Mouse (Mus musculus): ENCODE data around the gene Whrn. TPM values are rescaled to one million over a fixed set of nuclear protein-coding genes. Genes with fewer than 3 reads are reported as not detected.

Whrn gene
- total RNA-seq, 1 experiment from 2014 or later = 21.5 TPM

DNA sequence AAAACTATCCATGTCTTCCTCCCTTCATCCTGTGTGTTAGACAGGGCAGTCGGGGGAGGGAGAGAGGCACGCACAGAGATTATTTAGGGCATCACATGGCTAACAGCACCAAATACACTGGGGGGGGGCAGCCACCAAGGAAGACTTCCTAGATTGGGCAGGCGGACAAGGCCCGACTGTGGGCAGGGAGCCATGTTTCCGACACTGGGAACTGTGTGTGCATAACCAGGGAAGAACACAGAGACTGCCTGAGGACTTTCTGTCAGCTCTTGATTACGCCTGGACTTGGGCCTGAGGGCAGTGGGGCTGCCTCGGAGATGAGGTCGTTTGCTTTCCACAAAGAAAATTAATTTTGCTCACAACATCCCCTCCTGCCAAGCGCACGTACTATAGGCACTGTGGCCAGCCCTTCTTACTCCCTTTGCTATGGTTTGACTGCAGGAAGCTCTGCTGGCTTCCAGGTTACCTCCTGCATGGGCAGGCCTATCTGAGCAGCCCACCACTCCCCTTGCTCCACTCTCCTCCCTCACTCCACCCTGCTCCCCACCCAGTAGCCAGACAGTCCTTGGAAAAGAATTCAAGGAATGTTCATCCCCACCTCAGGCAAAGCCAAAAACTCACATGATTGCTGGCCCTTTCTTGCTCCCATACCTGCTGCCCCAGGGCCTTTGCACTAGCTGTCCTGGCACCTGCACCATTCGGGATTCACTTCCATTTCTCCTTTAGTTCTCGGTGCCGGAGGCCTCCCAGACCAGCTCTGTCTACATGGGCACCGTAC lies 75.5 kb downstream of the Whrn start:
- ATAC-seq (ENCODE audit: extremely low read depth, insufficient number of reproducible peaks, low FRiP score, poor library complexity, severe bottlenecking) = no peak

DNA sequence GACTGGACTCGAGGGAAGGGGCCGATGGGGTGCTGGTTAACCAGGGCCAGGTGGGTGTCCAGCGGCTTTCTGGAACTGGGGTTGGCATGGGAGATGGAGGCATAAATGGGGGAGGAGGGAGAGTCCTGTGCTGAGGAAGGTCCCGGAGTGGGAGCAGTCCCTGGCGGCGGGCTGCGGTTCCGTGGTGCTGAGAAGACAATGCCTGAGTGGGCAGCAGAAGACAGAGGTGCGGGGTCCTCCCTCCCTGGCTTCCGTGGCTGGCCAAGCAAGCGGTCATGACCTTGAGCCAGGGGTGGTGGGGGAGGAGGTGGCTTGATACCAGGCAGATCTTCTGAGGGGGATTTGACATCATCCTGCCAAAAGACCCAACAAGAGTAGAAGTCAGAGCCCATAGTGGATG lies 77.5 kb downstream of the Whrn start:
- no peak for ATAC-seq (ENCODE audit: extremely low read depth, insufficient number of reproducible peaks, low FRiP score, poor library complexity, severe bottlenecking)

- peak; percentile 74 for ATAC-seq (ENCODE audit: extremely low read depth, insufficient number of reproducible peaks, low FRiP score, poor library complexity, severe bottlenecking)
Measured at GRCm38 (mm10) chr4:63417318-63417957, 78.4 kb downstream of the Whrn start.

GRCm38 (mm10) chr4:63414951-63415350 lies 80.8 kb downstream of the Whrn start:
- ATAC-seq (ENCODE audit: extremely low read depth, insufficient number of reproducible peaks, low FRiP score, poor library complexity, severe bottlenecking) = no peak

DNA sequence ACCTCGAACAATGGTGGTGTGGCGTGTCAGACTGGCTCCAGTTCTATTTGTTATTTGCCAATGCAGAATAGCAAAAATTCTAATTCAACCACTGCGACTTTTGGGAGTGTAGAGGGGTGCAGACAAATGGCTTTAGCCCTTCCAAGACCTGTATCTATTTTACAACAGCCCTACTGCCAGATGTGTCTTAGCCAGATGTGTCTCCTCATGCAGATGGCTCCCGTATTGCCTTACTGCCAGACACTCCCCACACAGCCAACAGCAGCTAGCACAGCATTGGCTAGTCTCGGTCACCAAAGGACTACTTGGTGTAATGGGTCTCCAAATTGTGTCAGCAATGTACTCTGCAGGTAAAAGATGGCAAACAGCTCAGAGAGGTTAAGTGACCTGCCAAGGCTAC lies 84.6 kb downstream of the Whrn start:
- ATAC-seq (ENCODE audit: extremely low read depth, insufficient number of reproducible peaks, low FRiP score, poor library complexity, severe bottlenecking) = no peak

- peak; percentile 85 for ATAC-seq (ENCODE audit: extremely low read depth, insufficient number of reproducible peaks, low FRiP score, poor library complexity, severe bottlenecking)
Measured at GRCm38 (mm10) chr4:63410583-63410934, 85.2 kb downstream of the Whrn start.

DNA sequence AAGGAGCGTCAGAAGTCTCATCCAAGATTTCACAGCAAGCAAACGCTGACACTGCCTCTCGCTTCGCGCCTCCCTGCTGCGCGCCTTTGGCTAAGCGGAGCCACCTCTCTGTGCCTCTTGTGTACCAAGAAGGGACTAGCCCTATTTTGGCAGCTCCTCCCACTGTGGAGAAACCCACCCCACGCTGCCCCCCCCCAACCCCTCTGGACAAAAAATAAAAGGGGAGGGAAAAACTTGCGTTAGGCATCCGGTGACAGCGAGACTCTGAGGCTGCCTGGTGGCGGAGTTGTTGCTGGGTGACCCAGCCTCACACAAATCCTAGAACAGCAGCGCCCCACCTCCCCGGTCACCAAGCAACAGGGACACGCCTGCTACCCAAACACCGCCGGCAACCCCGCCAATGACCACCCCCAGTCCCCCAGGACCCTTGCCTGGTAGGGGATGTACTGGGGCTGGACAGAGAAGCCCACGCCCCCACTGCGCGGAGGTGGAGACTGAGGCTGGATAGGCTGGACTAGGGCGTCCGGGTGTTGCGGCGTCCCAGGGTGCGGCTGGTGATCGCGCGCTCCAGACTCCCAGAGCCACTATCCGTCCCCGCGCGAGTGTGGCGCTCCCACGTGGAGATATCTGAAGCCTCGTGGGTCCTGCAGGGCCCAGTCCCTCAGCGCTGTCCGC lies 85.7 kb downstream of the Whrn start:
- ATAC-seq (ENCODE audit: extremely low read depth, insufficient number of reproducible peaks, low FRiP score, poor library complexity, severe bottlenecking) = peak; percentile 43

GRCm38 (mm10) chr4:63409317-63409907 lies 86.4 kb downstream of the Whrn start:
- no peak for ATAC-seq (ENCODE audit: extremely low read depth, insufficient number of reproducible peaks, low FRiP score, poor library complexity, severe bottlenecking)

GRCm38 (mm10) chr4:63408649-63409048 lies 87.1 kb downstream of the Whrn start:
- peak; percentile 52 for ATAC-seq (ENCODE audit: extremely low read depth, insufficient number of reproducible peaks, low FRiP score, poor library complexity, severe bottlenecking)

GRCm38 (mm10) chr4:63408247-63408646 lies 87.5 kb downstream of the Whrn start:
- ATAC-seq (ENCODE audit: extremely low read depth, insufficient number of reproducible peaks, low FRiP score, poor library complexity, severe bottlenecking) = no peak

DNA sequence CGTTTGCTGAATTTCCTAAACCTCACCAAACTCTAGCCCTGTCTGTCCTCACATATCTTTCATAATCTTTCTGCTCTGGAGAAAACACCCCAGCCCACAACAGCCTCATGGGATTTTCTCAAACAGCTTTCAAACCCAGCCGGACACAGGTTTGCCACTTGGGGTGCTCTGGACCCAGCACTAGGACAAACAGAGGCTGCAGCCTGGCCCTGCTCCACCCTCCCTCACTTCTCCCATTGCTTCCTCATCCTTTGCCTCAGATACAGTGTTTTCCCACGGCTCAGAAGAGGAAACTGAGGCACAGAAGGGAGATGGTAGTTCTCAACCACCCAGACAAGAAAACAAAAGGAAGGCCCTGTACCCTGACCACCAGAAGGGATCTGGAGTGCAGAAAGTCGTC lies 90.1 kb downstream of the Whrn start:
- no peak for ATAC-seq (ENCODE audit: extremely low read depth, insufficient number of reproducible peaks, low FRiP score, poor library complexity, severe bottlenecking)

DNA sequence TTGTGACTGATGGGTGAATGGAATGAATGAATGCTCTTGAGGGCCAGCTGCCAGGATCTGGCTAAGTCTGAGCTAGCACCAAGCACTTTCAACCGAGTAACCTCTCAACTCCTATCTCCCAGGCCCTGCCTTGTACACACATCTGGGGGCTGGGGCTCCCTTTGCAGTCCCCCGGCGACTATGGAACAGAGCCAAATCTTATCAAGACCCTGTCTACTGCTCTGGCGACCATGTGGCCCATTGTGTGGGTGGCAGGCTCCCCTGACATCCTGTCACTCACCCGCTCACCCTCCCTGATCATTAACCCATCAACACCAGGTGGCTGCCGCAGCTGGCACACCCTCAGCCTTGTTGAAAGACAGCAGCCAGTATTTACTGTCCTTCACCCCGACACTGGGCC lies 90.7 kb downstream of the Whrn start:
- peak; percentile 29; the same call in 1 of the 2 replicates for ATAC-seq (ENCODE audit: extremely low read depth, insufficient number of reproducible peaks, low FRiP score, poor library complexity, severe bottlenecking)

- ATAC-seq (ENCODE audit: extremely low read depth, insufficient number of reproducible peaks, low FRiP score, poor library complexity, severe bottlenecking) = peak; percentile 24; the same call in 1 of the 2 replicates
Measured at GRCm38 (mm10) chr4:63404205-63404604, 91.6 kb downstream of the Whrn start.

- ATAC-seq (ENCODE audit: extremely low read depth, insufficient number of reproducible peaks, low FRiP score, poor library complexity, severe bottlenecking) = peak; percentile 11; the same call in 1 of the 2 replicates
Measured at GRCm38 (mm10) chr4:63403040-63403959, 92.5 kb downstream of the Whrn start, which contains the start of gene Akna. Akna (minus strand) TSS chr4:63403354.

GRCm38 (mm10) chr4:63402558-63402957 lies 93.2 kb downstream of the Whrn start:
- ATAC-seq (ENCODE audit: extremely low read depth, insufficient number of reproducible peaks, low FRiP score, poor library complexity, severe bottlenecking) = no peak

DNA sequence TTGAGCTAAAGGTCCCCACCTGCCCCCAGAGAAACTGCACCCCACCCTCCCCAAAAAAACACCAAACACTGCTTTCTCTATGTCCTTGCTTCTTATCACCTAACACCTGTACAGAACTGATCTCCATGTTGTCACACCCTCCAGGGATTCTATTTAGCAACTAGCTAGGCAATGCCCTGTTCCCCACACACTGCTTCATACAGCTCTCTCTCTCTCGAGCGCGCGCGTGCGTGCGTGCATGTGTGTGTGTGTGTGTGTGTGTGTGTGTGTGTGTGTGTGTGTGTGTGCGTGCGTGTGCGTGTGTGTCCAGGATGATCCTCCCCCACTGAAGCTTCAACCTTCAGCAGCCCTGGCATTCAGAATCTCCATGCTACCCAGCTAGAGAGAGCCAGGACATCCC lies 93.7 kb downstream of the Whrn start:
- ATAC-seq (ENCODE audit: extremely low read depth, insufficient number of reproducible peaks, low FRiP score, poor library complexity, severe bottlenecking) = no peak

GRCm38 (mm10) chr4:63401620-63402019 lies 94.2 kb downstream of the Whrn start:
- ATAC-seq (ENCODE audit: extremely low read depth, insufficient number of reproducible peaks, low FRiP score, poor library complexity, severe bottlenecking) = no peak

DNA sequence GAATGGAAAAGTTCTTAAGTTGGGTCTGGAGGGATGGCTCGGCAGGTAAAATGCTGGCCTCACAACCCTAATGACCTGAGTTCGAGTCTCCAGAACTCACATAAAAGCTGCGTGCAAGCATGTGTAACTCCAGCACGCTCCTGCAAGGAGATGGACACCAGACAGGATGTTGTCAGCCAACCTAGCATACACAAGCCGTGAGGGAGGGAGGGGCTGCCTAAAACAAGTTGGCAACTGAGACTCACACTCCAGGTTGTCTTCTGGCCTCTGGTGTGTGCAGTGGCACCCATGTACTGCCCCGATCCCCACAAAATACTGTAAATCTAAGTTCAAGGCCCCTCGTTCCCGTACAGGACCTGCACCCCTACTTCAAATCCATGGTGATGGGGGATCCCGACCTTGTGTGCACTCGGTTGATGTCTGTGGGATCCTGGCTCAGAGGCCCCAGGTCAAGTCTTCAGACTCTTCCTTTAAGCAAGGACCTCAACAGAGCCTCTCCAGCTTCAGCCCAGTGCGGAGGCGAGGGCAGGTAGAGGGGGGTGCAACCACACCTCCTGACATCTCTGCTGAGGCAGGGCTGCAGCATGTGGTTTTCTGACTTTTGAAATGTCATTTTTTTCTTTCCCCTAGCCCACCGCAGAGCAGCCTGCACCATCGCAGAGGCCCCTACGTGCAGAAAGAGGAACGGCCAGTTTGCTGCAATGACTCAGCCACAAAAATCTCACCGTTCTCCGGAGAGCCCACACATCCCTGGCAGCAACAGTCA lies 95.1 kb downstream of the Whrn start:
- peak; percentile 7; the same call in 1 of the 2 replicates for ATAC-seq (ENCODE audit: extremely low read depth, insufficient number of reproducible peaks, low FRiP score, poor library complexity, severe bottlenecking)

Measured in neutrophil, adult 5-6 weeks (primary cell).